ENCODE assay signal across 15 mouse cellular contexts in the genomic region with DNA sequence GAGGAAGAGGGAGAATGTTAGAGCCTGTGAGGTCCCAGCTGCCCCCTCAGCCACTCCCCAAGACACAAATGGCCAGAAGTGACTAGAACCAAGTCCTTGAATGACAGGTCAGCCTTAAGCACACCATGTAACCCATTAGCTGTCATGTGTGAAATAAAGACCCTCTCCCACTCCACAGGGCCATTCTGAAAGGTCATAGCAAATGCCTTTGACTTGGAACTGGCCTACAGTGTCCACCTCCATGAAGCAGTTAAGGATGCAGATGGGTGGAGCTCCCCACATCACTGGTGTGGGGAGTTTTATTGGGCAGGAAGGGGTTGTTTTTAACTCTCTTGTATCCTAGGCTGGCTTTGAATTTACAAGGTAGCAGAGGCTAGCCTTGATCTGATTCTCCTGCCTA. TPM values are rescaled to one million over a fixed set of nuclear protein-coding genes. Genes with fewer than 3 reads are reported as not detected.
DNase-seq lines count a peak whose midpoint lies in the region; ATAC-seq lines count a peak whose summit lies in the region.
"Had no signal": no experiment of that assay in that cellular context is flagged by ENCODE, and none has a peak within 500 bp of the region (broad histone marks: within the 10 kb centered on the region; RNA-seq: fewer than 3 reads in every experiment).

No protein-coding gene starts in this region.

- H3K9me3 ChIP-seq in heart, embryonic 10.5 days, result no peaks in the 10 kb centered on the region
- no peaks in the 10 kb centered on the region for H3K9me3 ChIP-seq in kidney, embryonic 16.5 days (ENCODE audit: low read length)
- no peaks in the 10 kb centered on the region for H3K9me3 ChIP-seq in kidney, embryonic 14.5 days (ENCODE audit: control insufficient read depth, low read length)
- H3K9me3 ChIP-seq: embryonic facial prominence, embryonic 13.5 days; embryonic facial prominence, embryonic 15.5 days; forebrain, embryonic 13.5 days; forebrain, embryonic 15.5 days; G1E had no signal

- DNase-seq in heart, adult 11 months, result peak; percentile 55
- no peak for DNase-seq in heart, embryonic 10.5 days (ENCODE audit: low spot score)

- H3K27ac ChIP-seq in heart, embryonic 10.5 days, result no peak overlapping the region
- no peak overlapping the region for H3K27ac ChIP-seq in kidney, embryonic 16.5 days (ENCODE audit: low read length)
- H3K27ac ChIP-seq in kidney, embryonic 14.5 days (ENCODE audit: low read depth, low read length), result no peak overlapping the region
- H3K27ac ChIP-seq: embryonic facial prominence, embryonic 13.5 days; embryonic facial prominence, embryonic 15.5 days; forebrain, embryonic 13.5 days; forebrain, embryonic 15.5 days had no signal

- peak; percentile 35; the same call in 1 of the 2 replicates for ATAC-seq in kidney, embryonic 16.5 days (ENCODE audit: low FRiP score, low TSS enrichment)
- no peak for ATAC-seq in kidney, embryonic 14.5 days (ENCODE audit: low FRiP score, low TSS enrichment)
- 0 out of 2 replicates have a peak, but pooled peaks have one; percentile 7 for ATAC-seq in erythroblast, adult 5-6 weeks (replicated peaks; ENCODE audit: low FRiP score, poor library complexity, severe bottlenecking)
- ATAC-seq: activated CD4-positive, CD25-positive, alpha-beta regulatory T cell, adult 4 months; forebrain, embryonic 15.5 days had no signal

- no peak overlapping the region for H3K9ac ChIP-seq in kidney, embryonic 16.5 days (replicated peaks; ENCODE audit: low read length)
- no peak overlapping the region for H3K9ac ChIP-seq in kidney, embryonic 14.5 days (ENCODE audit: low read depth, low read length)
- H3K9ac ChIP-seq: embryonic facial prominence, embryonic 13.5 days; embryonic facial prominence, embryonic 15.5 days; forebrain, embryonic 13.5 days; forebrain, embryonic 15.5 days; forebrain, postnatal 0 days had no signal

- H3K4me1 ChIP-seq in heart, embryonic 10.5 days, result peaks cover 11% of the 10 kb centered on the region
- H3K4me1 ChIP-seq in kidney, embryonic 16.5 days (ENCODE audit: insufficient read depth, low read length), result peaks cover 5% of the 10 kb centered on the region
- no peaks in the 10 kb centered on the region for H3K4me1 ChIP-seq in kidney, embryonic 14.5 days (ENCODE audit: control insufficient read depth, insufficient read depth, low read length)

- H3K27me3 ChIP-seq in heart, embryonic 10.5 days (ENCODE audit: insufficient read depth, poor library complexity, severe bottlenecking), result no peaks in the 10 kb centered on the region
- H3K27me3 ChIP-seq in kidney, embryonic 16.5 days (ENCODE audit: insufficient read depth, low read length), result no peaks in the 10 kb centered on the region
- H3K27me3 ChIP-seq in kidney, embryonic 14.5 days (ENCODE audit: control insufficient read depth, insufficient read depth, low read length), result no peaks in the 10 kb centered on the region
- H3K27me3 ChIP-seq: CH12.LX; embryonic facial prominence, embryonic 13.5 days; embryonic facial prominence, embryonic 15.5 days; forebrain, embryonic 13.5 days; forebrain, embryonic 15.5 days; Patski had no signal

- H3K4me2 ChIP-seq in kidney, embryonic 16.5 days (replicated peaks; ENCODE audit: low read depth, low read length), result no peak overlapping the region
- no peak overlapping the region for H3K4me2 ChIP-seq in kidney, embryonic 14.5 days (replicated peaks; ENCODE audit: low read depth, low read length)
- H3K4me2 ChIP-seq: embryonic facial prominence, embryonic 13.5 days; embryonic facial prominence, embryonic 15.5 days; forebrain, embryonic 13.5 days; forebrain, embryonic 15.5 days had no signal

- H3K36me3 ChIP-seq in heart, embryonic 10.5 days, result no peaks in the 10 kb centered on the region
- H3K36me3 ChIP-seq in kidney, embryonic 16.5 days (ENCODE audit: insufficient read depth, low read length), result no peaks in the 10 kb centered on the region
- no peaks in the 10 kb centered on the region for H3K36me3 ChIP-seq in kidney, embryonic 14.5 days (ENCODE audit: control insufficient read depth, insufficient read depth, low read length)
- H3K36me3 ChIP-seq: embryonic facial prominence, embryonic 13.5 days; embryonic facial prominence, embryonic 15.5 days; G1E had no signal

- no peak overlapping the region for H3K4me3 ChIP-seq in heart, embryonic 10.5 days
- H3K4me3 ChIP-seq in kidney, embryonic 16.5 days (ENCODE audit: low read length), result no peak overlapping the region
- no peak overlapping the region for H3K4me3 ChIP-seq in kidney, embryonic 14.5 days (ENCODE audit: low read length)
- H3K4me3 ChIP-seq: embryonic facial prominence, embryonic 13.5 days; embryonic facial prominence, embryonic 15.5 days; forebrain, embryonic 13.5 days; forebrain, embryonic 15.5 days had no signal

RNA-seq across cellular contexts. Expression of a gene that starts 23.2 kb away (rescaled TPM):
- 0.49 and 1.0 TPM in 2 replicates for polyA plus RNA-seq in heart, embryonic 10.5 days (2016; fragmentation: Nextera tagmentation; extraction: Ambion mirVana)
- polyA plus RNA-seq in kidney, embryonic 16.5 days (2015; fragmentation: Nextera tagmentation; extraction: Ambion mirVana), result 0.60 and 0.94 TPM in 2 replicates
- 0.45 and 0.69 TPM in 2 replicates for polyA plus RNA-seq in kidney, embryonic 14.5 days (2014; fragmentation: Nextera tagmentation; extraction: Ambion mirVana)
- not detected in 2 replicates for total RNA-seq in erythroblast, adult 5-6 weeks (2015; ENCODE audit: low replicate concordance)
- total RNA-seq in erythroblast, adult 5-6 weeks (2017; ENCODE audit: low replicate concordance), result not detected in 2 replicates
- total RNA-seq: common myeloid progenitor, adult 5-6 weeks had no signal
- polyA plus RNA-seq: G1E had no signal
